Mouse (Mus musculus): ENCODE measurements around the gene Agmat. TPM values are rescaled to one million over a fixed set of nuclear protein-coding genes. Genes with fewer than 3 reads are reported as not detected.

Agmat gene
- polyA plus RNA-seq, 1 experiment from 2014 or later = not detected

DNA sequence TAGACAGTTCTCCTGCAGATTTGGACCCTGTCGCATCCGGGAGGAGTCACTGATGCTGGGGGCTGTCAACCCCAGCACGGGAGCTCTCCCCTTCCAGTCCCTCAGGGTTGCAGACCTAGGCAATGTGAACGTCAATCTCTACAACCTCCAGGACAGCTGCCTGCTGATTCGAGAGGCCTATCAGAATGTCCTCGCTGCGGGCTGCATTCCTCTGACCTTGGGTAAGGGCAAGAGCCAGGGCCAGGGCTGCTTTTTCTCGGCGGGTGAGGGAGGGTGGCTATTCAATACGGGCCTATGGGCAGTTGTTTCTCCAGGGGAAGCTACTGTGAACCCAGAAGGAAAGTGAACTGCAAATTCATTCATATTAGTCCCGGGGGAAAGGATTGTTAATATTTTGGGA, 3.1 kb downstream of the Agmat start:
- no peak overlapping the region for H3K27ac ChIP-seq (ENCODE audit: low read depth, low read length)
- H3K9me3 ChIP-seq (ENCODE audit: control insufficient read depth, low read length) = no peaks in the 10 kb centered on the region
- no peaks in the 10 kb centered on the region for H3K36me3 ChIP-seq (ENCODE audit: control insufficient read depth, insufficient read depth, low read length)
- no peaks in the 10 kb centered on the region for H3K4me1 ChIP-seq (ENCODE audit: control insufficient read depth, insufficient read depth, low read length)
- no peak for DNase-seq (ENCODE audit: low spot score)
- no peak overlapping the region for H3K4me3 ChIP-seq (ENCODE audit: low read depth, low read length)
- WGBS = 47% methylated on average over 11 of the region's 11 CpGs
- H3K4me2 ChIP-seq (ENCODE audit: low read depth) = no peak overlapping the region
- no peaks in the 10 kb centered on the region for H3K27me3 ChIP-seq (ENCODE audit: control insufficient read depth, insufficient read depth, low read length)
- no peak overlapping the region for H3K9ac ChIP-seq (ENCODE audit: low read length)
- ATAC-seq (ENCODE audit: insufficient read depth, low FRiP score, low TSS enrichment) = no peak

DNA sequence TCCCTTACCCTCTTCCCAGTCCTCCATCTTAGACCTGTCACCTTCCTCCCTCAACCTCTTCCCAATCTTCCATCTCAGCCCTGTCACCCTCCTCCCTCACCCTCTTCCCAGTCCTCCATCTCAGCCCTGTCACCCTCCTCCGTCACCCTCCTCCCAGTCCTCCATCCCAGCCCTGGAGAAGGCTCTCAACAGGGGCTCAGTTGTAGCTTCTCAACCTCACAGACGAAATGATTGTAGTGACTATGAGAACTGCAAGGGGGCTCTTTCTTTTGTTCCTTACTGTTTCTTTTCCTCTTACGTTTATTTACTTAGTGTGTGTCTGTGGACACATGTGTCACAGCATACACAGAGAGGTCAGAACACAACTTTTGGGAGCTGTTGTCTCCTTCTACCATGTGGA, 4.4 kb downstream of the Agmat start:
- WGBS = 63% methylated on average over 3 of the region's 3 CpGs
- Histone ChIP-seq H3K4me1 (ENCODE audit: control insufficient read depth, insufficient read depth, low read length) (no peaks in the 10 kb centered on the region), H3K9ac (ENCODE audit: low read length) (no peak overlapping the region), H3K36me3 (ENCODE audit: control insufficient read depth, insufficient read depth, low read length) (no peaks in the 10 kb centered on the region), H3K27me3 (ENCODE audit: control insufficient read depth, insufficient read depth, low read length) (no peaks in the 10 kb centered on the region), H3K4me3 (ENCODE audit: low read depth, low read length) (no peak overlapping the region), H3K9me3 (ENCODE audit: control insufficient read depth, low read length) (no peaks in the 10 kb centered on the region), H3K27ac (ENCODE audit: low read depth, low read length) (0 out of 2 replicates have a peak overlapping the region, but pooled peaks have one; percentile 14), H3K4me2 (ENCODE audit: low read depth) (no peak overlapping the region)
- ATAC-seq (ENCODE audit: insufficient read depth, low FRiP score, low TSS enrichment) (no peak), DNase-seq (ENCODE audit: low spot score) (no peak)

DNA sequence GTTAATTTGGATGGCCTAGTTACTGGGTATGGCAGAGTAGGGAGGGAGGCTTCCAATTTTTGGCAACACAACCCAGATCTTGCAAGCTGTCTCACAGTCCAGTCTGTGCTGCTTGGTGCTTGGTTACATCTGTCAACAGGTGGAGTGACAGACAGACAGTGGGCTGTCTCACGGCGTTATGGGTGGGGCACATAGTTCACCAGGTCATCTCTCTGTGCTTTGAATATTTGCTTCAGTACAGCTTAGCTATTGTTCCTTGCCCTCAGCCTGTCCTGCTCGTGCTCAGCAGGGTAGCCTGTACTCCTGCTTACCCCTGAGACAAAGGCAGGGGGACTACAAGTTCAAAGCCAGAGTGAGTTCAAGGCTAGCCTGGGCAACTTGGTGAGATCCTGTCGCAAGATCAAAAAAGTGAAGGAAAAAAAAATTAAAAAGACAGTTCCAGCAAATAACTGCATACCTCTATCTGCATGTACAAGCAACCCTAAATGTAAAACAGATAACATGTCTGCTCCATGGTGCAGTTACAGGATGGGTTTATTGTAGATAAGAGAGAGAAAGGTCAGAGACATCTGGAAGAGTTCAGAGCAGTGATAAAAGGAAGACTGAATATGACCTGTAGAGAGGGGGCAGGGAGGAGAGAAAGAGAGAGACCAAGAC, 5.1 kb downstream of the Agmat start:
- Histone ChIP-seq H3K9me3 (ENCODE audit: control insufficient read depth, low read length) (no peaks in the 10 kb centered on the region), H3K4me1 (ENCODE audit: control insufficient read depth, insufficient read depth, low read length) (no peaks in the 10 kb centered on the region), H3K4me3 (ENCODE audit: low read depth, low read length) (no peak overlapping the region), H3K9ac (ENCODE audit: low read length) (no peak overlapping the region), H3K27me3 (ENCODE audit: control insufficient read depth, insufficient read depth, low read length) (no peaks in the 10 kb centered on the region), H3K36me3 (ENCODE audit: control insufficient read depth, insufficient read depth, low read length) (no peaks in the 10 kb centered on the region), H3K4me2 (ENCODE audit: low read depth) (no peak overlapping the region), H3K27ac (ENCODE audit: low read depth, low read length) (no peak overlapping the region)
- 41% methylated on average over 4 of the region's 4 CpGs for WGBS
- DNase-seq (ENCODE audit: low spot score) (no peak), ATAC-seq (ENCODE audit: insufficient read depth, low FRiP score, low TSS enrichment) (no peak)

GRCm38 (mm10) chr4:141752076-141752421, 5.6 kb downstream of the Agmat start:
- H3K36me3 ChIP-seq (ENCODE audit: control insufficient read depth, insufficient read depth, low read length) = no peaks in the 10 kb centered on the region

GRCm38 (mm10) chr4:141755375-141755930, 9.0 kb downstream of the Agmat start:
- no peak for ATAC-seq (ENCODE audit: insufficient read depth, low FRiP score, low TSS enrichment)
- Histone ChIP-seq H3K4me1 (ENCODE audit: control insufficient read depth, insufficient read depth, low read length) (no peaks in the 10 kb centered on the region), H3K27me3 (ENCODE audit: control insufficient read depth, insufficient read depth, low read length) (no peaks in the 10 kb centered on the region), H3K9me3 (ENCODE audit: control insufficient read depth, low read length) (no peaks in the 10 kb centered on the region), H3K9ac (ENCODE audit: low read length) (no peak overlapping the region), H3K36me3 (ENCODE audit: control insufficient read depth, insufficient read depth, low read length) (no peaks in the 10 kb centered on the region), H3K27ac (ENCODE audit: low read depth, low read length) (no peak overlapping the region), H3K4me2 (ENCODE audit: low read depth) (no peak overlapping the region), H3K4me3 (ENCODE audit: low read depth, low read length) (no peak overlapping the region)
- no peak for DNase-seq (ENCODE audit: low spot score)
- 90% methylated on average over 19 of the region's 19 CpGs for WGBS

More at GRCm38 (mm10) chr4:141752076-141752421, 5.6 kb downstream of the Agmat start:
- Histone ChIP-seq H3K4me3 (ENCODE audit: low read depth, low read length) (no peak overlapping the region), H3K27me3 (ENCODE audit: control insufficient read depth, insufficient read depth, low read length) (no peaks in the 10 kb centered on the region), H3K4me1 (ENCODE audit: control insufficient read depth, insufficient read depth, low read length) (no peaks in the 10 kb centered on the region), H3K9me3 (ENCODE audit: control insufficient read depth, low read length) (no peaks in the 10 kb centered on the region), H3K9ac (ENCODE audit: low read length) (no peak overlapping the region), H3K4me2 (ENCODE audit: low read depth) (no peak overlapping the region), H3K27ac (ENCODE audit: low read depth, low read length) (no peak overlapping the region)
- DNase-seq (ENCODE audit: low spot score) (no peak), ATAC-seq (ENCODE audit: insufficient read depth, low FRiP score, low TSS enrichment) (no peak)
- 9% methylated on average over 4 of the region's 4 CpGs for WGBS

- ATAC-seq (ENCODE audit: insufficient read depth, low FRiP score, low TSS enrichment) (no peak), DNase-seq (ENCODE audit: low spot score) (no peak)
- Histone ChIP-seq H3K4me3 (ENCODE audit: low read depth, low read length) (no peak overlapping the region), H3K9me3 (ENCODE audit: control insufficient read depth, low read length) (no peaks in the 10 kb centered on the region), H3K27me3 (ENCODE audit: control insufficient read depth, insufficient read depth, low read length) (no peaks in the 10 kb centered on the region), H3K27ac (ENCODE audit: low read depth, low read length) (no peak overlapping the region), H3K9ac (ENCODE audit: low read length) (no peak overlapping the region), H3K36me3 (ENCODE audit: control insufficient read depth, insufficient read depth, low read length) (peaks cover 2% of the 10 kb centered on the region; the same call in 1 of the 2 replicates), H3K4me2 (ENCODE audit: low read depth) (no peak overlapping the region), H3K4me1 (ENCODE audit: control insufficient read depth, insufficient read depth, low read length) (no peaks in the 10 kb centered on the region)
- WGBS = 92% methylated on average over 3 of the region's 3 CpGs
Observed at GRCm38 (mm10) chr4:141757124-141757523, 10.7 kb downstream of the Agmat start.

GRCm38 (mm10) chr4:141758874-141759542, 12.5 kb downstream of the Agmat start:
- H3K9ac ChIP-seq (ENCODE audit: low read length) = no peak overlapping the region
- no peaks in the 10 kb centered on the region for H3K27me3 ChIP-seq (ENCODE audit: control insufficient read depth, insufficient read depth, low read length)
- H3K4me2 ChIP-seq (ENCODE audit: low read depth) = no peak overlapping the region
- no peaks in the 10 kb centered on the region for H3K9me3 ChIP-seq (ENCODE audit: control insufficient read depth, low read length)
- no peak overlapping the region for H3K27ac ChIP-seq (ENCODE audit: low read depth, low read length)
- no peak overlapping the region for H3K4me3 ChIP-seq (ENCODE audit: low read depth, low read length)
- DNase-seq (ENCODE audit: low spot score) = no peak
- no peak for ATAC-seq (ENCODE audit: insufficient read depth, low FRiP score, low TSS enrichment)
- peaks cover 5% of the 10 kb centered on the region; the same call in 1 of the 2 replicates for H3K36me3 ChIP-seq (ENCODE audit: control insufficient read depth, insufficient read depth, low read length)
- 81% methylated on average over 6 of the region's 6 CpGs for WGBS
- no peaks in the 10 kb centered on the region for H3K4me1 ChIP-seq (ENCODE audit: control insufficient read depth, insufficient read depth, low read length)

GRCm38 (mm10) chr4:141760942-141761341, 14.5 kb downstream of the Agmat start:
- Histone ChIP-seq H3K4me3 (ENCODE audit: low read depth, low read length) (no peak overlapping the region), H3K27ac (ENCODE audit: low read depth, low read length) (no peak overlapping the region), H3K4me2 (ENCODE audit: low read depth) (no peak overlapping the region), H3K27me3 (ENCODE audit: control insufficient read depth, insufficient read depth, low read length) (no peaks in the 10 kb centered on the region), H3K4me1 (ENCODE audit: control insufficient read depth, insufficient read depth, low read length) (no peaks in the 10 kb centered on the region), H3K9me3 (ENCODE audit: control insufficient read depth, low read length) (no peaks in the 10 kb centered on the region), H3K9ac (ENCODE audit: low read length) (no peak overlapping the region), H3K36me3 (ENCODE audit: control insufficient read depth, insufficient read depth, low read length) (peaks cover 7% of the 10 kb centered on the region; the same call in 1 of the 2 replicates)
- WGBS = 81% methylated on average over 4 of the region's 4 CpGs
- DNase-seq (ENCODE audit: low spot score) (no peak), ATAC-seq (ENCODE audit: insufficient read depth, low FRiP score, low TSS enrichment) (no peak)
